Comparison of ENCODE assay signal across 1 mouse cellular context in the genomic region with DNA sequence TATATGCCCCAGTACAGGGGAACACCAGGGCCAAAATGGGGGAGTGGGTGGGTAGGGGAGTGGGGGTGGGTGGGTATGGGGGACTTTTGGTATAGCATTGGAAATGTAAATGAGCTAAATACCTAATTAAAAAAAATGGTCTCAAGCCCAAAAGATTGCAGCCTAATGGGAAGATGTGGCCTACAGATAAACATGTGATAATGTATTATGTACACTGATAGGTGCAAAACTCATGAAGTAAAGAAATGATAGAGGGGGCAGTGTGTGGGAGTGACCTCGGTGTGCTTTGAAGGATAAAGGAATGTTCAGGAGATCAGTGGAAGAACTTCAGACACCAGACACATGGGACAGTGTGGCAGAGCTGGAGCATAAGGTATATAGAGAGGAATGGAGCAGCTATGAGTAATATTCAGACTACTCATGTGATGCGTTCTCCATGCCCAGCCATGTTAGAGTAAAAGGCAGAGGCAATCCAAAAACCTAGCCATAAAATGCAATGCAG.
TF ChIP-seq lines count a peak whose summit lies in the region.

No protein-coding gene starts in this region.

TF ChIP-seq in MEL, 35 proteins besides CTCF, POLR2A, EP300 and RAD21:
- TF ChIP-seq ZMIZ1 (IDR thresholded peaks at IDR 0.05; ENCODE audit: low read depth, low read length), result no peak
- no peak for TF ChIP-seq MYB (IDR thresholded peaks at IDR 0.05; ENCODE audit: low read depth, low read length)
- TF ChIP-seq ZNF384 (IDR thresholded peaks at IDR 0.05; ENCODE audit: low read depth, low read length), result peak; percentile 44; the same call in 1 of the 2 replicates
- peak; percentile 60 for TF ChIP-seq GATA1 (IDR thresholded peaks at IDR 0.05; ENCODE audit: low read depth, low read length)
- no peak for TF ChIP-seq ZC3H11A (IDR thresholded peaks at IDR 0.05; ENCODE audit: low read depth, low read length)
